Mouse (Mus musculus): Measurements from ENCODE around the gene Cyth1. TPM values are rescaled to one million over a fixed set of nuclear protein-coding genes. Genes with fewer than 3 reads are reported as not detected.
A peak's percentile ranks its signal among the peaks of the same experiment; 100 is the strongest.

Cyth1 gene
- polyA plus RNA-seq, 1 experiment = 19.5 TPM

- 89% methylated on average over 4 of the region's 4 CpGs for WGBS
- Histone ChIP-seq H3K4me1 (ENCODE audit: control insufficient read depth, insufficient read depth, low read length) (peaks cover 14% of the 10 kb centered on the region), H3K36me3 (ENCODE audit: control insufficient read depth, insufficient read depth, low read length) (no peaks in the 10 kb centered on the region), H3K27me3 (replicated peaks; ENCODE audit: control insufficient read depth, insufficient read depth, low read length) (no peaks in the 10 kb centered on the region), H3K27ac (ENCODE audit: insufficient read depth, low read depth, low read length) (no peak overlapping the region), H3K4me3 (ENCODE audit: insufficient read depth, low read depth, low read length) (no peak overlapping the region)
- TF ChIP-seq POLR2A (IDR thresholded peaks at IDR 0.05; ENCODE audit: low read depth, low read length) (no peak), CTCF (conservative IDR thresholded peaks at IDR 0.05; ENCODE audit: insufficient read depth, insufficient read length, low read depth, low read length) (no peak)
- no peak for DNase-seq
Measured at GRCm38 (mm10) chr11:118219066-118219465, 29.3 kb downstream of the Cyth1 start.

- H3K4me1 ChIP-seq (ENCODE audit: control insufficient read depth, insufficient read depth, low read length) = peaks cover 24% of the 10 kb centered on the region
- TF ChIP-seq CTCF (conservative IDR thresholded peaks at IDR 0.05; ENCODE audit: insufficient read depth, insufficient read length, low read depth, low read length) = no peak
- TF ChIP-seq POLR2A (IDR thresholded peaks at IDR 0.05; ENCODE audit: low read depth, low read length) = no peak
- WGBS = 55% methylated on average over 6 of the region's 6 CpGs
- H3K27me3 ChIP-seq (replicated peaks; ENCODE audit: control insufficient read depth, insufficient read depth, low read length) = no peaks in the 10 kb centered on the region
- no peaks in the 10 kb centered on the region for H3K36me3 ChIP-seq (ENCODE audit: control insufficient read depth, insufficient read depth, low read length)
- DNase-seq = no peak
- no peak overlapping the region for H3K4me3 ChIP-seq (ENCODE audit: insufficient read depth, low read depth, low read length)
- 0 out of 2 replicates have a peak overlapping the region, but pooled peaks have one; percentile 17 for H3K27ac ChIP-seq (ENCODE audit: insufficient read depth, low read depth, low read length)
Measured at GRCm38 (mm10) chr11:118216468-118216867, 31.9 kb downstream of the Cyth1 start.

- 47% methylated on average over 5 of the region's 5 CpGs for WGBS
- Histone ChIP-seq H3K27me3 (replicated peaks; ENCODE audit: control insufficient read depth, insufficient read depth, low read length) (no peaks in the 10 kb centered on the region), H3K27ac (ENCODE audit: insufficient read depth, low read depth, low read length) (0 out of 2 replicates have a peak overlapping the region, but pooled peaks have one; percentile 17), H3K36me3 (ENCODE audit: control insufficient read depth, insufficient read depth, low read length) (no peaks in the 10 kb centered on the region), H3K4me1 (ENCODE audit: control insufficient read depth, insufficient read depth, low read length) (peaks cover 29% of the 10 kb centered on the region), H3K4me3 (ENCODE audit: insufficient read depth, low read depth, low read length) (no peak overlapping the region)
- no peak for TF ChIP-seq POLR2A (IDR thresholded peaks at IDR 0.05; ENCODE audit: low read depth, low read length)
- DNase-seq = peak; percentile 30
Measured at GRCm38 (mm10) chr11:118215928-118216458, 32.4 kb downstream of the Cyth1 start.

GRCm38 (mm10) chr11:118212636-118213112, 35.7 kb downstream of the Cyth1 start:
- Histone ChIP-seq H3K4me1 (ENCODE audit: control insufficient read depth, insufficient read depth, low read length) (peaks cover 50% of the 10 kb centered on the region), H3K27ac (ENCODE audit: insufficient read depth, low read depth, low read length) (peak overlapping the region; percentile 4; the same call in 1 of the 2 replicates), H3K27me3 (replicated peaks; ENCODE audit: control insufficient read depth, insufficient read depth, low read length) (no peaks in the 10 kb centered on the region), H3K4me3 (ENCODE audit: insufficient read depth, low read depth, low read length) (no peak overlapping the region), H3K36me3 (ENCODE audit: control insufficient read depth, insufficient read depth, low read length) (no peaks in the 10 kb centered on the region)
- WGBS = 42% methylated on average over 7 of the region's 7 CpGs
- peak; percentile 42 for DNase-seq
- TF ChIP-seq POLR2A (IDR thresholded peaks at IDR 0.05; ENCODE audit: low read depth, low read length) (no peak), CTCF (conservative IDR thresholded peaks at IDR 0.05; ENCODE audit: insufficient read depth, insufficient read length, low read depth, low read length) (no peak)

- Histone ChIP-seq H3K27ac (ENCODE audit: insufficient read depth, low read depth, low read length) (peak overlapping the region; percentile 66), H3K4me3 (ENCODE audit: insufficient read depth, low read depth, low read length) (no peak overlapping the region), H3K27me3 (replicated peaks; ENCODE audit: control insufficient read depth, insufficient read depth, low read length) (no peaks in the 10 kb centered on the region), H3K36me3 (ENCODE audit: control insufficient read depth, insufficient read depth, low read length) (no peaks in the 10 kb centered on the region), H3K4me1 (ENCODE audit: control insufficient read depth, insufficient read depth, low read length) (peaks cover 50% of the 10 kb centered on the region)
- no peak for TF ChIP-seq POLR2A (IDR thresholded peaks at IDR 0.05; ENCODE audit: low read depth, low read length)
- no peak for TF ChIP-seq CTCF (conservative IDR thresholded peaks at IDR 0.05; ENCODE audit: insufficient read depth, insufficient read length, low read depth, low read length)
- 22% methylated on average over 10 of the region's 10 CpGs for WGBS
- DNase-seq = peak; percentile 84
Measured at GRCm38 (mm10) chr11:118211749-118212635, 36.4 kb downstream of the Cyth1 start.

GRCm38 (mm10) chr11:118210962-118211361, 37.4 kb downstream of the Cyth1 start:
- Histone ChIP-seq H3K4me1 (ENCODE audit: control insufficient read depth, insufficient read depth, low read length) (peaks cover 42% of the 10 kb centered on the region), H3K27ac (ENCODE audit: insufficient read depth, low read depth, low read length) (peak overlapping the region; percentile 66), H3K36me3 (ENCODE audit: control insufficient read depth, insufficient read depth, low read length) (no peaks in the 10 kb centered on the region), H3K27me3 (replicated peaks; ENCODE audit: control insufficient read depth, insufficient read depth, low read length) (no peaks in the 10 kb centered on the region), H3K4me3 (ENCODE audit: insufficient read depth, low read depth, low read length) (no peak overlapping the region)
- no peak for TF ChIP-seq CTCF (conservative IDR thresholded peaks at IDR 0.05; ENCODE audit: insufficient read depth, insufficient read length, low read depth, low read length)
- TF ChIP-seq POLR2A (IDR thresholded peaks at IDR 0.05; ENCODE audit: low read depth, low read length) = no peak
- DNase-seq = peak; percentile 65
- 58% methylated on average over 5 of the region's 5 CpGs for WGBS

GRCm38 (mm10) chr11:118210116-118210515, 38.3 kb downstream of the Cyth1 start:
- 66% methylated on average over 4 of the region's 4 CpGs for WGBS
- H3K36me3 ChIP-seq (ENCODE audit: control insufficient read depth, insufficient read depth, low read length) = no peaks in the 10 kb centered on the region
- no peak for DNase-seq
- H3K4me1 ChIP-seq (ENCODE audit: control insufficient read depth, insufficient read depth, low read length) = peaks cover 42% of the 10 kb centered on the region
- H3K27ac ChIP-seq (ENCODE audit: insufficient read depth, low read depth, low read length) = no peak overlapping the region
- no peak overlapping the region for H3K4me3 ChIP-seq (ENCODE audit: insufficient read depth, low read depth, low read length)
- TF ChIP-seq POLR2A (IDR thresholded peaks at IDR 0.05; ENCODE audit: low read depth, low read length) = no peak
- no peak for TF ChIP-seq CTCF (conservative IDR thresholded peaks at IDR 0.05; ENCODE audit: insufficient read depth, insufficient read length, low read depth, low read length)
- no peaks in the 10 kb centered on the region for H3K27me3 ChIP-seq (replicated peaks; ENCODE audit: control insufficient read depth, insufficient read depth, low read length)

Data from kidney, adult 2 months (tissue).